Mouse (Mus musculus) kidney, embryonic 16.5 days (tissue): ENCODE results near the gene Thsd7b. TPM values are rescaled to one million over a fixed set of nuclear protein-coding genes. Genes with fewer than 3 reads are reported as not detected.

Experiments
- ATAC-seq: fragments of 200-750 bp; cut with Nextera tagmentation; 2 replicates; pipeline ENCODE4 v1.8.0; 2017; ENCODE audit warnings: moderate TSS enrichment; ENCODE audit not compliant: low FRiP score, low TSS enrichment
- H3K27ac ChIP-seq: fragments of 300-500 bp; sonication (generic); 2 replicates; pipeline ENCODE4 v1.5.1; 2014; ENCODE audit warnings: low read length
- H3K27me3 ChIP-seq: fragments of 300-500 bp; sonication (generic); 2 replicates; pipeline ENCODE4 v1.6.1; 2014; ENCODE audit warnings: low read length, control low read depth, mixed read lengths; ENCODE audit not compliant: insufficient read depth
- H3K36me3 ChIP-seq: fragments of 300-500 bp; sonication (generic); 2 replicates; pipeline ENCODE4 v1.6.1; 2014; ENCODE audit warnings: low read length, control low read depth, mixed read lengths; ENCODE audit not compliant: insufficient read depth
- H3K4me1 ChIP-seq: fragments of 300-500 bp; sonication (generic); 2 replicates; pipeline ENCODE4 v1.6.1; 2014; ENCODE audit warnings: low read length, control low read depth, mixed read lengths; ENCODE audit not compliant: insufficient read depth
- H3K4me2 ChIP-seq: fragments of 300-500 bp; sonication (generic); replicated peaks from 2 replicates; pipeline ENCODE4 v1.6.1; 2014; ENCODE audit warnings: low read depth, low read length
- H3K4me3 ChIP-seq: fragments of 300-500 bp; sonication (generic); 2 replicates; pipeline ENCODE4 v1.5.1; 2014; ENCODE audit warnings: mild to moderate bottlenecking, low read length
- H3K9ac ChIP-seq: fragments of 300-500 bp; sonication (generic); replicated peaks from 2 replicates; pipeline ENCODE4 v1.6.1; 2014; ENCODE audit warnings: low read length
- H3K9me3 ChIP-seq: fragments of 300-500 bp; sonication (generic); 2 replicates; pipeline ENCODE4 v1.6.1; 2016; ENCODE audit warnings: low read length, control low read depth
- WGBS: fragments of 180-500 bp; shearing (Covaris S2); extraction: QIAGEN DNeasy Blood & Tissue Kit; methylation state at CpG from one replicate; pipeline ENCODE4 v1.1.7; 2014; 5-methylcytosine and 5-hydroxymethylcytosine counted together
- polyA plus RNA-seq: library from polyadenylated mRNA; unstranded; fragments of >200 nt; fragmentation: Nextera tagmentation; extraction: Ambion mirVana; gene quantifications from 2 replicates; pipeline ENCODE4 v1.2.1, GENCODE M21; 2015

Thsd7b gene
- polyA plus RNA-seq, 1 experiment from 2014 or later: 0.65 TPM

DNA sequence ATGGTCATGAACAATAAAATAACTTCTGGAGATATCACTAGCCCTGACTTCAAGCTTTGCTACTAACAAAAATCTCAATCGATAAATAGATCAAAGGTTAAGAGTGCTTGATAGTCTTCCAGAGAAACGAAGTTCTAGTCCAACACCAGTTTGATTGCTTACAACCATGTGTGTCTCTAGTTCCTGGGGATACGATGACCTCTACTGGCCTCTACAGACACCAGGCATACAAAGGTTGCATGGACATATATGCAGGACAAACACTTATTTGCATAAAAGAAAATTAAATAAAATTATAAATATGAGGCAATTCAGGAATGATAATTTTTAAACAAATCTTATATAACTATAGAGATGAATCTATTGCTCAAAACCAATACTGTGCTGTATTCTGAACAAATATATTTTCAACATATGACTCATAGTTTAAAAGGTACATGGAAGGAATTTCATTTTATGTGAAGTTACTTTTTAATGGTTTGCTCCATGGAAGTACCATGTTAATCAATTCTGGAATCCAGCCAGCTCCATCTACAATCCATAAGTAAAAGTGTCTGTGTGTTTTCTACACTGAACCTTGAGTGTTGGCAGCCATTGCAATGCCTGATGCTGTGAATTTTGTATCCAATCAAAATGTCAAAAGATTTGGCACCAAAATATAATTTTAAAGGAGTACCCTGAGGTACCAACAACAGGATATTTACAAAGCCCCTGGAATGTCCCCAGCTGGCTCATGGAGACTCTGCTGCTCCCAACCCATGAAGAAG, 793.3 kb downstream of the Thsd7b start:
- no peaks in the 10 kb centered on the region for H3K4me1 ChIP-seq
- H3K9ac ChIP-seq: no peak overlapping the region
- no peaks in the 10 kb centered on the region for H3K9me3 ChIP-seq
- no peaks in the 10 kb centered on the region for H3K36me3 ChIP-seq
- H3K27ac ChIP-seq: no peak overlapping the region
- WGBS: 82% methylated on average over 3 of the region's 3 CpGs
- no peak for ATAC-seq
- H3K4me3 ChIP-seq: no peak overlapping the region
- H3K4me2 ChIP-seq: no peak overlapping the region
- H3K27me3 ChIP-seq: no peaks in the 10 kb centered on the region

DNA sequence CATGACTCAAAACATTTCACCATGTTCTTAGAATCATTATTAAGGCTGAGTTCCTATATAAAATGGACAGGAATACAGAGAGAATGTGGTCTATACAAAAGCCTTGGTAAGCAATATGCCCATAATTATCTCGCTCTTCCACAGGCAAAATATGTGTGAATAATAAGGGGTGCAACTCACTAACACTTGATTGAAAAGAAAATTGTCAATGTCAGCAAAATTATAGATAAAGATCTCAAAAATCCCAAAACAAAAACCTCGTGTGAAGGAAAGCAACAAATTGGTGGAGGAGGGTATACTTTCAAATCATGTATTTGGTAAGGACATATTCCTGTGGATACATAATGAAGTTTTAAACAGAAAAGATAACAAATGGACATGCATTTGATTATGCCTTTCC, 810.7 kb downstream of the Thsd7b start:
- ATAC-seq: no peak
- 76% methylated on average over 2 of the region's 2 CpGs for WGBS

DNA sequence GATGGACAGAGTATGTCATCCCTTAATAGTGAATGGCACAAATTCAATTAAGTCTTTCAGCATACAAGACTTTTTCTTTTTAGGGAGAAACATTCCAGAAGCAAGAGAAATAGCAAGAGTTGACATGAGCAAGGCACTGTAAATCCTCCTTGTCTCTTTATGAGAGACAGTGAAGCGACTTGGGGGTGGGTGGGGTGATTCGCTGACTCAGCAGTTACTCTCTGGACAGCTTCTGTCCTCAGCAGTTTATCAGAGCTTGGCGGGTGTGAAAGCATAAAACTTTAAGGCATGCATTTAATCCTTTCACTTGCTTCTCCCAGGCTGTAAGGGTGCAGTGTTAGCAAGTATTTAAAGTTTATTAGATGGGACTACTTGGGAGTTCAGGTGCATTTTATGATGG, 812.1 kb downstream of the Thsd7b start:
- no peak overlapping the region for H3K27ac ChIP-seq
- no peak overlapping the region for H3K9ac ChIP-seq
- no peak overlapping the region for H3K4me2 ChIP-seq
- no peak for ATAC-seq
- no peaks in the 10 kb centered on the region; the same call in 1 of the 2 replicates for H3K27me3 ChIP-seq
- no peaks in the 10 kb centered on the region for H3K4me1 ChIP-seq
- no peaks in the 10 kb centered on the region for H3K9me3 ChIP-seq
- WGBS: 37% methylated on average over 3 of the region's 3 CpGs
- no peaks in the 10 kb centered on the region for H3K36me3 ChIP-seq
- H3K4me3 ChIP-seq: no peak overlapping the region

More for the DNA sequence above, 810.7 kb downstream of the Thsd7b start:
- no peaks in the 10 kb centered on the region for H3K9me3 ChIP-seq
- no peaks in the 10 kb centered on the region for H3K4me1 ChIP-seq
- H3K27ac ChIP-seq: no peak overlapping the region
- H3K36me3 ChIP-seq: no peaks in the 10 kb centered on the region
- H3K4me2 ChIP-seq: no peak overlapping the region
- H3K9ac ChIP-seq: no peak overlapping the region
- H3K27me3 ChIP-seq: no peaks in the 10 kb centered on the region; the same call in 1 of the 2 replicates
- H3K4me3 ChIP-seq: no peak overlapping the region

GRCm38 (mm10) chr1:130085910-130086309, 812.8 kb downstream of the Thsd7b start:
- WGBS: 78% methylated on average over 2 of the region's 2 CpGs
- no peak for ATAC-seq

GRCm38 (mm10) chr1:130099227-130099626, 826.1 kb downstream of the Thsd7b start:
- Histone ChIP-seq H3K27ac (no peak overlapping the region), H3K36me3 (no peaks in the 10 kb centered on the region), H3K4me2 (no peak overlapping the region), H3K4me3 (no peak overlapping the region), H3K27me3 (no peaks in the 10 kb centered on the region), H3K9me3 (no peaks in the 10 kb centered on the region), H3K9ac (no peak overlapping the region), H3K4me1 (no peaks in the 10 kb centered on the region)
- 76% methylated on average over 2 of the region's 2 CpGs for WGBS
- ATAC-seq: no peak

More at GRCm38 (mm10) chr1:130085910-130086309, 812.8 kb downstream of the Thsd7b start:
- no peak overlapping the region for H3K4me2 ChIP-seq
- no peaks in the 10 kb centered on the region for H3K36me3 ChIP-seq
- H3K9ac ChIP-seq: no peak overlapping the region
- H3K27ac ChIP-seq: no peak overlapping the region
- H3K27me3 ChIP-seq: no peaks in the 10 kb centered on the region; the same call in 1 of the 2 replicates
- H3K9me3 ChIP-seq: no peaks in the 10 kb centered on the region
- no peak overlapping the region for H3K4me3 ChIP-seq
- no peaks in the 10 kb centered on the region for H3K4me1 ChIP-seq

GRCm38 (mm10) chr1:130112580-130113314, 839.6 kb downstream of the Thsd7b start:
- H3K27me3 ChIP-seq: no peaks in the 10 kb centered on the region
- 77% methylated on average over 1 of the region's 1 CpGs for WGBS
- H3K4me3 ChIP-seq: no peak overlapping the region
- H3K4me2 ChIP-seq: no peak overlapping the region
- H3K9ac ChIP-seq: no peak overlapping the region
- H3K9me3 ChIP-seq: no peaks in the 10 kb centered on the region
- H3K27ac ChIP-seq: no peak overlapping the region
- H3K36me3 ChIP-seq: no peaks in the 10 kb centered on the region
- no peaks in the 10 kb centered on the region for H3K4me1 ChIP-seq
- ATAC-seq: no peak

DNA sequence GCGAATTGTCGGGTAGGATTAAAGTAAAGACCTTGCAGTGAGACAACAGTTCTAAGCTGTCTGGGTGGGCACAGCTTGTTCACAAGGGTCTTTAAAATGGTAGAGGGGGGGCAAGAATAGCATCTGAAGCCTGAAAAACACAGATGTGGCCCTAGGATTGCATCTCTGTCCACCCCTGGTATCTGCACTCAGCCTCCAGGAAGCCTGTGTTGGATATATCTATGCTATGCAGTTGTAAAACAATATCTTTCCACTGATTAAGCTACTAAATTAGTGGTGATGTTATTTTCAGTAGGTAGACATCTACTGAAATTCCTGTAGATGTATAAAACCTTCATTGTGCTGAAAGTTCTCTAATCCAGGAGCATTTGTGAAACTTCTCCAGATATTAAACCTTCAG, 840.4 kb downstream of the Thsd7b start:
- H3K36me3 ChIP-seq: no peaks in the 10 kb centered on the region
- H3K4me3 ChIP-seq: no peak overlapping the region
- ATAC-seq: no peak
- H3K27me3 ChIP-seq: no peaks in the 10 kb centered on the region
- H3K4me1 ChIP-seq: no peaks in the 10 kb centered on the region
- no peak overlapping the region for H3K4me2 ChIP-seq
- H3K9me3 ChIP-seq: no peaks in the 10 kb centered on the region
- no peak overlapping the region for H3K9ac ChIP-seq
- WGBS: 95% methylated on average over 2 of the region's 2 CpGs
- no peak overlapping the region for H3K27ac ChIP-seq

GRCm38 (mm10) chr1:130130901-130131300, 857.8 kb downstream of the Thsd7b start:
- Histone ChIP-seq H3K4me1 (no peaks in the 10 kb centered on the region), H3K27me3 (no peaks in the 10 kb centered on the region), H3K27ac (no peak overlapping the region), H3K4me3 (no peak overlapping the region), H3K9ac (no peak overlapping the region), H3K4me2 (no peak overlapping the region), H3K9me3 (no peaks in the 10 kb centered on the region), H3K36me3 (no peaks in the 10 kb centered on the region)
- WGBS: 88% methylated on average over 3 of the region's 3 CpGs
- ATAC-seq: no peak

- no peak overlapping the region for H3K4me2 ChIP-seq
- ATAC-seq: no peak
- no peaks in the 10 kb centered on the region for H3K27me3 ChIP-seq
- no peaks in the 10 kb centered on the region for H3K36me3 ChIP-seq
- no peak overlapping the region for H3K4me3 ChIP-seq
- H3K9me3 ChIP-seq: no peaks in the 10 kb centered on the region
- H3K4me1 ChIP-seq: no peaks in the 10 kb centered on the region
- no peak overlapping the region for H3K9ac ChIP-seq
- H3K27ac ChIP-seq: no peak overlapping the region
Measured at GRCm38 (mm10) chr1:130166187-130166586, 893.1 kb downstream of the Thsd7b start.

DNA sequence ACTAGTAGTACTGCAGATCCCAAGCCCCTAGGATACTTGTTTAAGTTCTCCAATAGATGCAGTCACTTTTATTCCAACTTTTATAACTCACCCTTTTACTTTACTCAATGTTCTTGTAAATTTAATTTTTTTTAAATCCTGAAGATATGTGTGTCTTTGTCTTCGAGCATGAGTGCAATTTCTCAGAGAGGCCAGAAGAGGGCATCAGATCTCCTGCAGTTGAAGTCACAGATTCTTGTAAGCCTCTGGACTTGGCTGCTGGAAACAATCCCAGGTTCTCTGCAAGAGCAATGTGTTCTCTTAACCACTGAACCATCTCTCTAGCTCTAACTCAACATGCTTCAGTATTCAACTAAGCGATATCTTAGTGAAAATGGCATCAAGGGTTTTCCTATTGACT, 894.2 kb downstream of the Thsd7b start:
- WGBS: 61% methylated on average over 2 of the region's 2 CpGs
- no peak for ATAC-seq
- H3K4me3 ChIP-seq: no peak overlapping the region
- H3K27me3 ChIP-seq: no peaks in the 10 kb centered on the region
- no peaks in the 10 kb centered on the region for H3K36me3 ChIP-seq
- H3K4me1 ChIP-seq: no peaks in the 10 kb centered on the region
- H3K9ac ChIP-seq: no peak overlapping the region
- H3K9me3 ChIP-seq: no peaks in the 10 kb centered on the region
- H3K4me2 ChIP-seq: no peak overlapping the region
- H3K27ac ChIP-seq: no peak overlapping the region
